Mouse (Mus musculus) MN1 (cell line): ENCODE measurements around the gene Sbk1.
"Not testable (repeated sequence)": the region's sequence is repeated elsewhere in the genome, so short reads cannot be mapped to it uniquely, and the experiment has no call there.

Experiments
- DNase-seq: peaks from one replicate; pipeline ENCODE4 v3.0.0-alpha.2; 2016; ENCODE audit warnings: low spot score

Gene Sbk1

DNA sequence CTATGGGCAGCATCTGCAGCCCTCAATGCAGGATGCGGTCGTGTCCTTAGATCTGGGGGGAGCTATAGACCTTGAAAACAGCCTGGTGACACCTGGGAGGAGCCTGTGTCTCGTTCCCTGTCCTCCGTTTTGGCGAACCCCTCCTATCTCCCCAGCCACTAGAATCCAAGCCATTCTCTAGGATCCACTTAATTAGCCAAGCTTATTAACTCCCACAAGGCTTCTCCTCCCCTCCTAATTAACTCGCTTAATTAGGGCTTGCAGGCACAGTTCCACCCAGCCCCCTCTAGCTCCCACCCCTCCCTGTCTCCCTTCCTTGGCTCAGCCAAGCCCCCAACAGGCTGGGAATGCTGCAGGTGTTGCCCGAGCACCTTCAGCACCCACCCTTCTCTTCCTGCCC is 8.5 kb upstream of the Sbk1 start:
- DNase-seq = no peak

- peak; percentile 81 for DNase-seq
These were observed 6.5 kb upstream of the Sbk1 start for GRCm38 (mm10) chr7:126265949-126266348.

DNA sequence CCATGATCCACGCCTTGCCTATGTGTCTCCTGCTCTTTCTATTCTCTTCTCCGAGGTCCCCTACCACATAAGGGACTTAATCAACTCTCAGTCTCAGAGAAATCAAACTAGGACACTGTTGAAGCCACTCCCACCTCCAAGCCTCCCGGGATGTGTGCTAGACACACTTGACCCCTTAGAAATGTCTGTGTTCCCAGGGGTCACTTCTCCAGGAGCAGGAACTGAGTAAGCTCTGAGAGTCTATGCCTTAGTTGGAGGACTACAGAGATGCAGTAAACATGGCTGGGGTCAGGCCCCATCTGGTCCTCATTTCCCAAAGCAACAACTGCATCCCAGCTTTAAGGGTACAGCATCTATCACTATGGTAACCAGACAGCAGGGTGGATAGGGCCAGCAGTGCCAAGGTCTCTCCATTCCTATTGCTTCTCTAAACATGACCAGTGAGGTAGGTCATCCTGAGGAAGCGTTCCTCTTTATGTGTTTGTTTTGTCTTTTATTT is 6.0 kb upstream of the Sbk1 start:
- no peak for DNase-seq

- no peak for DNase-seq
These were observed 4.8 kb upstream of the Sbk1 start for GRCm38 (mm10) chr7:126267606-126268005.

DNA sequence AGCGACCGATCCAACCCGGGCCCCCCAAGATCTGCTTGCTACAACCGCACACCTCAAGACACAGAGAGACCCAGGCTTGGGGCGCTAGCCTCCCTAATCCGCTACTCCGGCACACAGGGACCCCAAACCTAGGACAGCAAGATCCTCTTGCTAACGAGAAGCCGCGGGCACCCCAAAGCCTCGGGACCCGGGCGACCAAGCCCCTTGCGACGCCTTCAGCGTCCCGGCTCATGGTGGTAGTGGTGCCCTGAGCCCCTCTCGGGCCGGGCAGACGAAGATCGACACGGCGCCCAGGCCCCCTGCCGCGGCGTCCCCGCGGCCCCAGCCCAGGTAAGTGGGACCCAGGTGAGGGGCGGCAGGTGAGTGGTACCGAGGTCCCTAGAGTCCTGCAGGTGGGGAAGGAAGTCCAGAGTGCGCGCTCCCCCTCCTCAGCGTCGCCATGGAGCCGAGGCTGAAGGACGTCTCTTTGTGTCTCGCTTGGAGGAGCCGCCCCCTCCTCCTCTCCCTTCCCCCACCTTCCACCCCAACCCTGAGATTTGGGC is 422 bp downstream of the Sbk1 start:
- no peak for DNase-seq

DNA sequence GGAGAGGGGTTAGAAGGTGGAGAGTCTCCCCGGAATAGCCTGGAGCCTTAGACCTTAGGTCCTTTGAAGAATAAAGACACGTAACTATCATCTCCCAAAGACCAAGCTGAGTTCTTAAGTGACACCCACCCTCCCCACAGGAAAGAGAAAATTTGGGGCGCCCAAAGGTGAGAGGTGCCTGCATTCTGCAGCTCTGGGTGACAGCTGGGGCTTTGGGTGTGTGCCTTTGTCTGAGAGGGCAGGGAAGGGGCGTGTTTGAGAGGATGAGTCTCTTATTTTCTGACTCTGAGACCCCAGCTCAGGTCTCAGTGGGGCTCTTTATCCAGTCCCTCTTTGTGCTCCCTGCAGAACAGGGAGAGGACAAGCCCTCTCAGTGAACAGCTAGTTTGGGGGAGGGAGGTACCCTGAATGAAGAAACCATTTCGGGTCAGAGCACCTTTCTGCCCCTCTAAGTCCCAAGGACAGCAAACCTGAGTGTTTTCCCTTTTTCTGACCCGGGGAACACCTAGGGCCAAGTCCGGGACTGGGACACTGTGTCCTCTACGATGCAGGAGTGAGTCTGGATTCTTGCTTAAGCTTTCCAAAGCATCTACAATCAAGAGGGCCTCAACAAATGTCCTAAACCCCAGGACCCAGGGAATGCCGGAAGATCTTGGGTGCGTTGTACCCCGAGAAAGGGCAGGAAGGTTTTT is 1.1 kb downstream of the Sbk1 start:
- DNase-seq = no peak

DNA sequence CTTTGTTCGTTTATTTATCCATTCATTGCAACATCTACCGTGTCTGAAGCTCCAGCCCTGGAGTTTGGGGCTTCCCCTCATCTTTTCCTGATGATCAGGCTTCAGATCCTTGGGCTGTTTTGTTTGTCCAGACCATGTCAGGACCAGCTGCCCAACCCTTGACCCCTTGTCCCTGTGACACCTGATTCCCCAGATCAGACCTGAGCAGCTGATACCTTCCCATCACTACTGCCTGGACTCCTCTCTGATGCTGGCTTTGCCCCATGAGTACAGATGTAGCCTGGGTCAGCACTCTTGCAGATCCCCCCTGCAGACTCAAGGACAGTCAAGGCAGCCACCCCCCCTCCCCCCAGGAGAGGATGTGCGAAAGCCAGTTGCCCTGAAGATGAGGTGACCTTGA is 1.7 kb downstream of the Sbk1 start:
- no peak for DNase-seq

DNA sequence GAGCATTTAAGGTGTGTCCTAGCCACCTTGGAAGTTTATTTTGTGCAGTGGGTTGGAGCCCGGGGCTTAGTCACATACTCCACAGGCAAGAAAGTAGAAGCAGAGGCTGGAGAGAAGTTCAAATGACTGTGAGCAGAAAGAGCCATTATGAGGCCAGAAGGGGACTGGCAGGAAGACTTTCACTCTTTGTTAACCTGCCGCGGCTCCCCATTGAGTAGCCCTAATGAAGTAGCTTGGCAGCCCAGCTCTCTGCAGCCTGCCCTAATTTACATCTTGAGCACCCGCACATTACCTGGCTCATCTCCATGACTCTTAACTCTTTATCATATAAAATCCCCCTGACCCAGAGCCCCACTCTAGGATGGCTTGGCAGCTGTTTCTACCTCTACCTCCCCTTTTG is 2.2 kb downstream of the Sbk1 start:
- no peak for DNase-seq

- no peak for DNase-seq
These were observed 3.3 kb downstream of the Sbk1 start for GRCm38 (mm10) chr7:126275711-126276110.

- no peak for DNase-seq
These were observed 3.9 kb downstream of the Sbk1 start for GRCm38 (mm10) chr7:126276297-126276696.

DNA sequence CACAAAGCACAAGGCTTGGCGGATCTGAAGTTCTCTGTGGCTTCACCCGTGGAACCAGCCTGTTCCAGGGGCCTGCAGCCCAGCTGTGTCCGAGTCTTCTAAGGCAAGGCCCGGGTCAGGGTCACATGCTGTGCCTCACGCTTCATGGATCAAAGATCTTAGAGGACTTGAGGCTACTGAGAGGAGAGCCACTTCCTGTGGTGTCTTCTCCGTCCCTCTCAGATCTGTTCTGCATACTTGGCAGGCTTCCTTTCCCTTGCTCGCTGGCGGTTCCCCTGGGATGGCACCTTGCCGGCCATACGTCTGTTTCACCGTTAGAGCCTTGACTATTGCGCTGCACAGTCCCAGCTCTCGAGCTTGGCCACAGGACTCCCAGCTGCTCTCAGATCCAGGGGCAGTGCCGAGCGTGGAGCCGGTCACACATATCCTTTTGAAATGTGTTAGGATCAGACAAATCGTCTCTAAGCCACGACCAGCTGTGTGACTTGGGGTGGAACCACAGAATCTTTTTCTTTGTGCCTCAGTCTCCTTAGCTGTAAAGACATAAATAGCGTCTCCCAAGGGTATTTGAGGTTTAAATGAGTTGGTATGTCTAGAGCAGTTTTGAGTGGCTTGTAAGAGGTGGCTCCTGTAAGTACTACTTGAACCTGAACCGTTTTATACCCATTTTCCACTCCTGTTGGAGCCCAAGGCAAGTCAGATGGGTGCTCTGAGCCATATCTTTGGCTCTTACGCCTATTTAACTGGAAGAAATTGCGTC is 5.3 kb downstream of the Sbk1 start:
- no peak for DNase-seq

GRCm38 (mm10) chr7:126278799-126279198 is 6.4 kb downstream of the Sbk1 start:
- DNase-seq = no peak

GRCm38 (mm10) chr7:126279774-126280482 is 7.5 kb downstream of the Sbk1 start:
- no peak for DNase-seq

GRCm38 (mm10) chr7:126280696-126281095 is 8.3 kb downstream of the Sbk1 start:
- DNase-seq = no peak

- peak; percentile 42 for DNase-seq
These were observed 9.7 kb downstream of the Sbk1 start for GRCm38 (mm10) chr7:126281876-126282682.

DNA sequence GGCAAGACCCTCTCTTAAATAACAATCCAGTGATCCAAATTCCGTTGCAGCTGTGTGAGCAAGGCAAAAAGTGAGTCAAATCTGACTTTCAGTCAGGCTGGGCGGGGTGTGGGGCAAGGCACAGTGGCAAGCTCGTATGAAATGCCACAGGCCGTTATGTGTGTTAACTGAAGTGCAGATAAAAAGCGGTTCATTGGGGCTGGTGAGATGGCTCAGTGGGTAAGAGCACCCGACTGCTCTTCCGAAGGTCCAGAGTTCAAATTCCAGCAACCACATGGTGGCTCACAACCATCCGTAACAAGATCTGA is 10.2 kb downstream of the Sbk1 start:
- not testable (repeated sequence) for DNase-seq

- DNase-seq = no peak
These were observed 11.6 kb downstream of the Sbk1 start for GRCm38 (mm10) chr7:126284021-126284420.

DNA sequence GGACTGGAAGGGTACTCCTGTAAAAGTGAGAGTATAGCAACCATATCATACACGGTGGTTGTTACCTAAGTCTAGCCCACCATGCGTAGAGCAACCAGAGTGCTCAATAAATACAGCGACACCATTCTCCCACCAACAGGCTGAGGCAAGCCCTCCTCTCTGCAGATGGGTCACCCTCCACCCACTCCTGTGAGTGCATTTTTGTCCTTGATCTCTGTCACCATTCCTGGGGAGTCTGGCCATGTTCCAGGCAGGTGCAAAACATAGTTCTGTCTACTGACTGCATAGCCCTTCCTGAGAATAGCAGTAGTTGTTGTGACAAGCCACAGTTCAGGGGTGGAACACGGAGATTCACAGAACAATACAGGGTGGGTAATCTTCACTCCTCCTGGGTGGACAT is 12.0 kb downstream of the Sbk1 start:
- DNase-seq = no peak

- peak; percentile 65 for DNase-seq
These were observed 12.4 kb downstream of the Sbk1 start for GRCm38 (mm10) chr7:126284865-126285264.

- no peak for DNase-seq
These were observed 13.1 kb downstream of the Sbk1 start for GRCm38 (mm10) chr7:126285293-126286211.

DNA sequence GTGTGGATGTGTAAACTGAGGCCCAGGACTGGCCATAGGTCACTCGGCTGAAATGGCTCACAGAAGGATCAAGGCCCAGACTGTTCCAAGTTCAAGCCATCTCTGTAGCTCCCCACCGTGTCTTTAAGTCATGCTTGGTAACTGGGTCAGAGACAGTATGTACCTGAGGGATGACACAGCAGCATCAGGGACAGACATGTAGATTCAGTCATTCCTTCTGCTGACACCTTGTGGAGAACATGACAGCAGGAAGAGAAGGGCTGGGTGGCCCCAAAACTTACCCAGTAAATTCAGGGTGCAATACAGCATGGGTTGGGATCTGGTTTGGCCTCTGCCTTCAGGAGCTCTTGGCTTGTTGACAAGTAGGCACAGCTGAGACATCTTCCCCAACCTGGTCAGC is 13.9 kb downstream of the Sbk1 start:
- no peak for DNase-seq
